Mouse (Mus musculus) hindbrain, embryonic 13.5 days (tissue): ENCODE data around the gene Usp17lb. TPM values are rescaled to one million over a fixed set of nuclear protein-coding genes. Genes with fewer than 3 reads are reported as not detected.
"Not testable (repeated sequence)": the region's sequence is repeated elsewhere in the genome, so short reads cannot be mapped to it uniquely, and the experiment has no call there.

Source experiments
- ATAC-seq: fragments of 200-750 bp; cut with Nextera tagmentation; 2 replicates; pipeline ENCODE4 v1.8.0; 2017; ENCODE audit warnings: moderate TSS enrichment; ENCODE audit not compliant: low FRiP score
- H3K27ac ChIP-seq: fragments of 300-500 bp; sonication (generic); 2 replicates; pipeline ENCODE4 v1.5.1; 2015; ENCODE audit warnings: inconsistent platforms, mild to moderate bottlenecking, moderate library complexity
- H3K27me3 ChIP-seq: fragments of 300-500 bp; sonication (generic); 2 replicates; pipeline ENCODE4 v1.6.1; 2015; ENCODE audit warnings: mild to moderate bottlenecking, inconsistent platforms
- H3K36me3 ChIP-seq: fragments of 300-500 bp; sonication (generic); 2 replicates; pipeline ENCODE4 v1.6.1; 2015; ENCODE audit warnings: mild to moderate bottlenecking, inconsistent platforms
- H3K4me1 ChIP-seq: fragments of 300-500 bp; sonication (generic); replicated peaks from 2 replicates; pipeline ENCODE4 v1.6.1; 2015; ENCODE audit warnings: inconsistent platforms
- H3K4me2 ChIP-seq: fragments of 300-500 bp; sonication (generic); 2 replicates; pipeline ENCODE4 v1.6.1; 2015; ENCODE audit warnings: inconsistent platforms, mild to moderate bottlenecking, moderate library complexity
- H3K4me3 ChIP-seq: fragments of 300-500 bp; sonication (generic); 2 replicates; pipeline ENCODE4 v1.5.1; 2015; ENCODE audit warnings: mild to moderate bottlenecking, inconsistent platforms
- H3K9ac ChIP-seq: fragments of 300-500 bp; sonication (generic); 2 replicates; pipeline ENCODE4 v1.6.1; 2015; ENCODE audit warnings: mild to moderate bottlenecking, inconsistent platforms
- H3K9me3 ChIP-seq: fragments of 300-500 bp; sonication (generic); 2 replicates; pipeline ENCODE4 v1.6.1; 2016; ENCODE audit warnings: inconsistent platforms
- WGBS: fragments of 180-500 bp; shearing (Covaris S2); methylation state at CpG from one replicate; pipeline ENCODE4 v1.1.7; 2015; 5-methylcytosine and 5-hydroxymethylcytosine counted together
- polyA plus RNA-seq: library from polyadenylated mRNA; unstranded; fragments of >200 nt; fragmentation: Nextera tagmentation; extraction: Ambion mirVana; gene quantifications from 2 replicates; pipeline ENCODE4 v1.2.1, GENCODE M21; 2015

Gene Usp17lb
- polyA plus RNA-seq = not detected in 2 replicates

DNA sequence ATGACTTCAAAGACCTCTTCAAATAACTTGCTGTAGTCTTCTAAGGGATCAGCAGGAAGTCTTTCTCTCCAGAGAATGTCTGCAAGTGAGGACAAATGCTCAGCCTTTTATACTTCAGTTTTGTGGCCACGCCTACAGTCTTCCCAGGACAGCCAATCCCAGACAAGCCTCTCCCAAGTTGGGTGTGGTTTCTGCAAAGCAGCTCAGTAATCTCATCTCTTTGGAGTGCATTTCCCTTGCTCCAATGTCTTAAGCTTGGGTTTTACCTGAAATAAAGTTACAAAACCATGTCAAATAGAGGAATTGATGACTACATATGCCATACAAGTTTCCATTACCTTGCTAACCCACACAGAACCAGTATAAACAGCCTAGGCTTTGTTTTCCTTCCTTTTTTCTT is at the start of gene Usp17lb:
Gene Usp17lb (minus strand): TSS at position 101 of the 400 bp plus-strand sequence.
- no peak within 1 kb of the TSS for H3K4me2 ChIP-seq

DNA sequence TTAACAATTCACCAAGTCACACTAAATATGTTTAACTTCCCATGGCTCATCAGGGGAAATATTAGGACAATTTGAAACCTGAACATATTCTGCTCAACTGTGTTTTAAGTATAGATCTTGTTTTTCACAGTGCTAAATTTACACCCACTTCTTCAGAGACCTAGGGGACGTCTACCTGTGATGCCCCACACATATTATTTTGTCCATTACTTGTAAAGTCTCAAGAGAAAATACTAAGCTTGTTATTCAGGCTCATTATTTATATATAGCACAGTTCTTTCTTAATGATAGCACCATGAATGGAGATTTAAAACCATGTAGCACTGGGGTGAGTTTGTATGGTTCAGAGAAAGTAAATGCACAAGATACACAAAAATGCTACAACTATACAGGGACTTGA is 35.3 kb upstream of the Usp17lb start, which contains the start of gene Olfr665:
Gene Olfr665 (plus strand): TSS at position 301 of the 400 bp plus-strand sequence.
- Histone ChIP-seq H3K4me3 (no peak within 1 kb of the TSS), H3K9me3 (no peaks in the 10 kb centered on the region), H3K4me2 (no peak within 1 kb of the TSS), H3K4me1 (no peaks in the 10 kb centered on the region), H3K36me3 (no peaks in the 10 kb centered on the region), H3K27ac (no peak within 1 kb of the TSS), H3K9ac (no peak within 1 kb of the TSS), H3K27me3 (no peaks in the 10 kb centered on the region)
- ATAC-seq = no peak
- WGBS = 64% methylated on average over 1 of the region's 1 CpGs

More for the DNA sequence above, at the start of gene Usp17lb:
- no peaks in the 10 kb centered on the region for H3K27me3 ChIP-seq
- H3K4me1 ChIP-seq = no peaks in the 10 kb centered on the region
- no peaks in the 10 kb centered on the region for H3K36me3 ChIP-seq
- ATAC-seq = no peak
- H3K27ac ChIP-seq = no peak within 1 kb of the TSS
- 78% methylated on average over 1 of the region's 1 CpGs for WGBS
- H3K9me3 ChIP-seq = no peaks in the 10 kb centered on the region
- H3K4me3 ChIP-seq = no peak within 1 kb of the TSS
- H3K9ac ChIP-seq = no peak within 1 kb of the TSS

DNA sequence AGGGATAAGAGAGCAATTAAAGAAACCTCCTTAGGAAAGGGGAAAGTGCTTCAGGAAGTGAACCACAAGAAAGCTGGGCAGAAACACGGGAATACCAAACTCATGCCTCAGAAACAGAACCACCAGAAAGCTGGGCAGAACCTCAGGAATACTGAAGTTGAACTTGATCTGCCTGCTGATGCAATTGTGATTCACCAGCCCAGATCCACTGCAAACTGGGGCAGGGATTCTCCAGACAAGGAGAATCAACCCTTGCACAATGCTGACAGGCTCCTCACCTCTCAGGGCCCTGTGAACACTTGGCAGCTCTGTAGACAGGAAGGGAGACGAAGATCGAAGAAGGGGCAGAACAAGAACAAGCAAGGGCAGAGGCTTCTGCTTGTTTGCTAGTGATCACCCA is 19.0 kb upstream of the Usp17lb start:
- no peak overlapping the region for H3K4me2 ChIP-seq
- H3K4me3 ChIP-seq = no peak overlapping the region
- H3K36me3 ChIP-seq = no peaks in the 10 kb centered on the region
- no peaks in the 10 kb centered on the region for H3K27me3 ChIP-seq
- no peak overlapping the region for H3K27ac ChIP-seq
- H3K9me3 ChIP-seq = no peaks in the 10 kb centered on the region
- no peak for ATAC-seq
- H3K4me1 ChIP-seq = no peaks in the 10 kb centered on the region
- H3K9ac ChIP-seq = no peak overlapping the region
- 87% methylated on average over 3 of the region's 3 CpGs for WGBS

DNA sequence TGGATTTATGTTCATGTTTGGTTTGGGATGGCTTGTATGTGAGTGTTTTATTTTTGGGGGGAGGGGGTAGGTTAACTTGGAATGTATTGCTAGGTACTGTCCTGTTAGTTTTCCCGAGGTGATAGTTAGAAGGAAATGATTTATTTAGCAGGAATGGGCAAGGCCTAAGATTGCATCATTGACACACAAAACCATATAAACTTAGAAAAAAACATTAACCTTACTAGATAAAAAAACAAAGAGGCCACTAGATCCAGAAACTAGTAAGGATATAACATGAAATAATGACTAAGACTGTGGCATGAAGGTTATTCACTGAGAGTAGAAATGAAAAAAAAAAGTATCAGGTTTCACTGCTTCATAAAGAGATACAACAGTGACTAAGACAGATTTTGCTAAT is 15.3 kb upstream of the Usp17lb start:
- Histone ChIP-seq H3K27me3 (no peaks in the 10 kb centered on the region), H3K9ac (no peak overlapping the region), H3K9me3 (no peaks in the 10 kb centered on the region), H3K4me3 (no peak overlapping the region), H3K4me1 (no peaks in the 10 kb centered on the region), H3K4me2 (no peak overlapping the region), H3K36me3 (no peaks in the 10 kb centered on the region), H3K27ac (no peak overlapping the region)
- no peak for ATAC-seq
- WGBS = 81% methylated on average over 1 of the region's 1 CpGs

DNA sequence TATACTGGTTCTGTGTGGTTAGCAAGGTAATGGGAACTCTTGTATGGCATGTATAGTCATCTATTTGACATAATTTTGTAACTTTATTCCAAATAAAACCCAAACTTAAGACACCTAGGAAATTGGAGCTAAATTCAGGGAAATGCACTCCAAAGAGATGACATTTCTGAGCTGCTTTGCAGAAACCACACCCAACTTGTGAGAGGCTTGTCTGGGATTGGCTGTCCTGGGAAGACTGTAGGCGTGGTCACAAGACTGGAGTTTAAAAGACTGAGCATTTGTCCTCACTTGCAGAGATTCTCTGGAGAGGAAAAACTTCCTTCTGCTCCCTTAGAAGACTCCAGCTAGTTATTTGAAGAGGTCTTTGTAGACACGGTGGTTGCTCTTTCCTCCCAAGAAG is 14.3 kb upstream of the Usp17lb start, which contains the start of gene Usp17la:
Gene Usp17la (plus strand): TSS at position 301 of the 400 bp plus-strand sequence.
- H3K4me2 ChIP-seq, H3K27me3 ChIP-seq, H3K9me3 ChIP-seq, H3K4me1 ChIP-seq, H3K9ac ChIP-seq, H3K36me3 ChIP-seq, H3K27ac ChIP-seq, ATAC-seq, H3K4me3 ChIP-seq: not testable (repeated sequence)
- 69% methylated on average over 2 of the region's 2 CpGs for WGBS

DNA sequence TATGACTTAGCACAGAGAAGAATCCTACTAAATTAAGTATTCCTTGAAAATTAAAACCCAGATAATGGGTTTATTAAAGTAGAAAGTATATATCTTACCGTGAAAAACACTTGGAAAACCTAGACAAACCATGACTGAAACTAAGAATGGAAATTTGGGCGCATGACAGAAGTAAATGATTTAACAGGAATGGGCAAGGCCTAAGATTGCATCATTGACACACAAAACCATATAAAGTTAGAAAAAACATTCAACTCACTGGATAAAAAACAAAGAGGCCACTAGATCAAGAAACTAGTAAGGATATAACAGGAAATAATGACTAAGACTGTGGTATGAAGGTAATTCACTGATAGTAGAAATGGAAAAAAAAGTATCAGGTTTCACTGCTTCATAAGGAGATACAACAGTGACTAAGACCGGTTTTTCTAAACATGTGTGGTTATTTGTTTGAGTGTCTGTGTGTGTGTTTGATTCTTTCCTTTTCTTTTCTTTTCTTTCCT is 12.9 kb upstream of the Usp17lb start:
- WGBS = 79% methylated on average over 3 of the region's 3 CpGs
- Histone ChIP-seq H3K4me1 (no peaks in the 10 kb centered on the region), H3K36me3 (no peaks in the 10 kb centered on the region), H3K4me3 (no peak overlapping the region), H3K9me3 (no peaks in the 10 kb centered on the region), H3K4me2 (no peak overlapping the region), H3K27ac (no peak overlapping the region), H3K27me3 (no peaks in the 10 kb centered on the region), H3K9ac (no peak overlapping the region)
- ATAC-seq = no peak

DNA sequence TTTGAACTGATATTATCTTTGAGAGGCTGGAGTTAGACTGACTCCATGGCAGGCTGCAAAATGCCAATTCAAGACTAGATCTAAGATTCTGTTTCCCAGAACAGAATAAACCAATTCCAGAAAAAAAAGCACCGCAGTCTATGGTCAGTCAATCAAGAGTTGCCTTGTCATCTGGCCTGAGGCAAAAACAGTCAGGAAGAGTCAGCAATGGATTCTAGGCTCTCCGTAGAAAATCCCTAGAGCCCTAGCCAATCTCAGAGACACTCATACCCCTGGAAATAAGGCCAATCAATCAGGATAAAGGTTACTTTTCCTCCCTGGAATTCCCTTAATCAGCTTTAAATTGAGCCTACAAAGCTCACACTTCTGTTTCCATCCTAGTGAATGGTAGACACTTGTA is 9.1 kb upstream of the Usp17lb start:
- not testable (repeated sequence) for H3K27me3 ChIP-seq, ATAC-seq, H3K4me3 ChIP-seq, H3K4me2 ChIP-seq, H3K27ac ChIP-seq, H3K9me3 ChIP-seq, H3K36me3 ChIP-seq, H3K9ac ChIP-seq, H3K4me1 ChIP-seq
- 86% methylated on average over 2 of the region's 2 CpGs for WGBS

DNA sequence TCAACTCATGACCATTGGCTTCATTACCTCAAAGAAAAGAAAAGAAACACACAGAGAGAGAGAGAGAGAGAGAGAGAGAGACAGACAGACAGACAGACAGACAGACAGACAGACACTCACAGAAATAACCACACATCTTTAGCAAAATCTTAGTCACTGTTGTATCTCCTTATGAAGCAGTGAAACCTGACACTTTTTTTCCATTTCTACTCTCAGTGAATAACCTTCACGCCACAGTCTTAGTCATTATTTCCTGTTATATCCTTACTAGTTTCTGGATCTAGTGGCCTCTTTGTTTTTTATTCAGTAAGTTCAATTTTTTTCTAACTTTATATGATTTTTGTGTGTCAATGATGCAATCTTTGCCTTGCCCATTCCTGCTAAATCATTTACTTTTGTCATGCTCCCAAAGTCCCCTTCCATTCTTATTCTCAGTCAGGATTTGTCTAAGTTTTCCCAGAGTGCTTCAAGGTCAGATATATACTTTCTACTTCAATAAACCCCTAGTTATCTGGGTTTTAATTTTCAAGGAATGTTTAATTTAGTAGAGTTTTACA is 1.4 kb upstream of the Usp17lb start:
- no peak overlapping the region for H3K4me3 ChIP-seq
- H3K36me3 ChIP-seq = no peaks in the 10 kb centered on the region
- no peak overlapping the region for H3K4me2 ChIP-seq
- 83% methylated on average over 1 of the region's 1 CpGs for WGBS
- H3K27ac ChIP-seq = no peak overlapping the region
- H3K9me3 ChIP-seq = no peaks in the 10 kb centered on the region
- no peaks in the 10 kb centered on the region for H3K27me3 ChIP-seq
- H3K4me1 ChIP-seq = no peaks in the 10 kb centered on the region
- ATAC-seq = no peak
- H3K9ac ChIP-seq = no peak overlapping the region

DNA sequence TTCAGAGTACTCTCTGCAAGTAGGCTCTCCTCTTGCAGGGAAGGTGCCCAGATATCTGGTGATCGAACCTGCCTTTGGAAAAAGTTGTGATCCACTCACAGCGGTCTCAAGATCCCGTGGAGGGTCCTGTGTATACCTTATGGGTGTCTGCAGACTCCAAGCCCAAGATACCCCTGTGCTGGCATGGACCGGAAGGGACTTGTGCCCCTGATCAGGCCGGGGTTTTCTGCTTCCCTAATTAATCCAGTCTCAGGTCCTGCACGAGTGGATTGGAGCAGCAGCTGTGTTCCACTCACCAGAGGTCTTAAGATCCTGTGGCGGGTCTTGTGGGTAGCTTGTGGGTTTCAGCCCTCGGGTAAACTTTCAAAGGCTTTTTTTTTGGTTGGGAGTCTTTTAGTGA is 32.1 kb downstream of the Usp17lb start:
- not testable (repeated sequence) for H3K4me3 ChIP-seq, H3K9me3 ChIP-seq, H3K27me3 ChIP-seq, H3K27ac ChIP-seq, ATAC-seq, H3K4me2 ChIP-seq, H3K4me1 ChIP-seq, H3K9ac ChIP-seq, H3K36me3 ChIP-seq
- 87% methylated on average over 8 of the region's 8 CpGs for WGBS

DNA sequence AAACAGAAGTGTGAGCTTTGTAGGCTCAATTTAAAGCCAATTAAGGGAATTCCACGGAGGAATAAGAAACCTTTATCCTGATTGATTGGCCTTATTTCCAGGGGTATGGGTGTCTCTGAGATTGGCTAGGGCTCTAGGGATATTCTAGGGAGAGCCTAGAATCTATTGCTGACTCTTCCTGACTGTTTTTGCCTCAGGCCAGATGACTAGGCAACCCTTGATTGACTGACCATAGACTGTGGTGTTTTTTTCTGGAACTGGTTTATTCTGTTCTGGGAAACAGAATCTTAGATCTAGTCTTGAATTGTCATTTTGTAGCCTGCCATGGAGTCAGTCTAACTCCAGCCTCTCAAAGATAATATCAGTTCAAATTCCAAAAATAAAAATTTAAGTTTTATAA is 51.6 kb downstream of the Usp17lb start:
- Histone ChIP-seq H3K4me2 (no peak overlapping the region), H3K4me1 (no peaks in the 10 kb centered on the region)

More for the DNA sequence above, 51.6 kb downstream of the Usp17lb start:
- H3K27me3 ChIP-seq = no peaks in the 10 kb centered on the region
- H3K36me3 ChIP-seq = no peaks in the 10 kb centered on the region
- WGBS = 78% methylated on average over 1 of the region's 1 CpGs
- H3K9ac ChIP-seq = no peak overlapping the region
- no peaks in the 10 kb centered on the region for H3K9me3 ChIP-seq
- no peak overlapping the region for H3K4me3 ChIP-seq
- no peak overlapping the region for H3K27ac ChIP-seq
- no peak for ATAC-seq

Other genes with a start within 250 kb of the Usp17lb start
- not detected in 2 replicates for gene Olfr655, start 240.8 kb downstream of the Usp17lb start, polyA plus RNA-seq
- gene Olfr656, start 228.6 kb downstream of the Usp17lb start, polyA plus RNA-seq = not detected in 2 replicates
- not detected in 2 replicates for gene Olfr657, start 217.8 kb downstream of the Usp17lb start, polyA plus RNA-seq
- gene Olfr658, start 195.3 kb downstream of the Usp17lb start, polyA plus RNA-seq = 0.09 and 0.10 TPM in 2 replicates
- gene Olfr659, start 175.8 kb downstream of the Usp17lb start, polyA plus RNA-seq = not detected in 2 replicates
- gene Olfr661, start 156.1 kb downstream of the Usp17lb start, polyA plus RNA-seq = not detected in 2 replicates
- not detected in 2 replicates for gene Usp17le, start 65.1 kb downstream of the Usp17lb start, polyA plus RNA-seq
- gene Usp17la, start 14.4 kb upstream of the Usp17lb start, polyA plus RNA-seq = not detected in 2 replicates
- gene Olfr665, start 35.4 kb upstream of the Usp17lb start, polyA plus RNA-seq = not detected in 2 replicates
- not detected in 2 replicates for gene Olfr666, start 53.3 kb upstream of the Usp17lb start, polyA plus RNA-seq
- gene Olfr667, start 78.9 kb upstream of the Usp17lb start, polyA plus RNA-seq = not detected in 2 replicates
- gene Olfr668, start 85.5 kb upstream of the Usp17lb start, polyA plus RNA-seq = not detected in 2 replicates
- gene Olfr669, start 91.6 kb upstream of the Usp17lb start, polyA plus RNA-seq = not detected in 2 replicates
- gene Olfr670, start 120.0 kb upstream of the Usp17lb start, polyA plus RNA-seq = not detected in 2 replicates
- gene Olfr671, start 136.5 kb upstream of the Usp17lb start, polyA plus RNA-seq = not detected in 2 replicates
- not detected in 2 replicates for gene Olfr672, start 159.4 kb upstream of the Usp17lb start, polyA plus RNA-seq
- gene Olfr675, start 185.9 kb upstream of the Usp17lb start, polyA plus RNA-seq = not detected in 2 replicates
- gene Olfr676, start 190.1 kb upstream of the Usp17lb start, polyA plus RNA-seq = not detected in 2 replicates
- not detected in 2 replicates for gene Olfr677, start 208.8 kb upstream of the Usp17lb start, polyA plus RNA-seq
- not detected in 2 replicates for gene Olfr678, start 221.9 kb upstream of the Usp17lb start, polyA plus RNA-seq
- gene Olfr679, start 238.6 kb upstream of the Usp17lb start, polyA plus RNA-seq = not detected in 2 replicates